Mouse (Mus musculus) right cerebral cortex, postnatal 10 days (tissue): Measurements from ENCODE around the gene Gas7.

Experiments used
- DNase-seq, 2 experiments: peaks; one replicate each; pipeline ENCODE4 v3.0.0; 2021; ENCODE audit warnings: low spot score in 2 of 2

Gas7 gene

DNA sequence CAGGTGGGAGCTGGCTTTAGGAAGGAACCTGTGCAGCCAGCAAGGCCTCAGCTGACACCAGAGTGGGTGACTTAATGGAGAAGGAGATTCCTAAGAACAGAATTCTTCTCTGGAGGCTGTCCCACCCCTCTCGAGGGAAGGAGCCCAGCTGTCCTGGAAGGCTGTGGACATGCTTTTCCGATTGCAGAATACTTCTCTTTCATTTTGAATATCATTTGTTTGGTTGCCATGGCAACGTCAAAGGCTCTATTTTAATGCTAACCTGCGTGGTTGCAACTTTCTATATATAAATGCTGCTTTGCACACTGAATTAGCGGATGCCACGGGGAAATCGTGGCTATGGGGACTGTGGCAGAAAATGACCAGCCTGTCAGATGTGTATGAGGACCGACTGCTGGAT is 115.7 kb downstream of the Gas7 start:
- DNase-seq, result peak; percentile 73 to 85

DNA sequence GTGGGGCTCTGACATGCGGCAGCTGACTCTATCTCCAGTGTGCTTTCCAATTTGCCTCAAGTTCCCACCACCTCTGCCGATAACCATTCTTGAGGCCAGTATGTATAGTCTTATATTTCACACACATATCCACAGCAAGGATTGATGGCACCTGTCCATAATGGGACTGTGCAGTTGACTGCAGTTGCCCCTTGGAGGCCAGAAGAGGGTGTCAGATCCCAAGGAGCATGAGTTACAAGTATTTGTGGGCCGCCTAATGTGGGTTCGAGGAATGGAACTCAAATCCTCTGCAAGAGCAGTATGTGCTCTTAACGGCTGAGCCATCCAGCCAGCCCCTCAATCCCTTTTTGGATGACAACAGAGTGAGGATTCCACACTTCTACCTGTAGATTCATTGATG is 119.1 kb downstream of the Gas7 start:
- no peak for DNase-seq

DNA sequence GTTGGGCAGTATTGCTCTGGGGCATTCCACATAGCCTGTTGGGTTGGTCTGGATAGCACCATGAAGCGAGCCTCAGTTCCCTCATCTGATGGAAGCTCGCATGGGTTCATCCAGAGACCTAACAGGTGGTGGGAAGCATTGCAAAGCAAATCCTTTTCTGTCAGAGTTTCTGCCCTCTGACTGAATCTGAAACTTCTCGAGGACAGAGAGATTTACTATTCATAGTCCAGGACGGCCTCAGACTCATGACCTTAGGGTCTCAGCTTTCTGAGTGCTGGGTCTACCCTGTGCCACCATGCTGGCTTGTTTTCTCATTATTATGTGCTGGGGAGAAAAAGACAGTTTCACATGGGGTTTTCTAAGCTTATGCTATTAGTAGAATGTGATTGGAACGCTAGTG is 122.2 kb downstream of the Gas7 start:
- no peak for DNase-seq

DNA sequence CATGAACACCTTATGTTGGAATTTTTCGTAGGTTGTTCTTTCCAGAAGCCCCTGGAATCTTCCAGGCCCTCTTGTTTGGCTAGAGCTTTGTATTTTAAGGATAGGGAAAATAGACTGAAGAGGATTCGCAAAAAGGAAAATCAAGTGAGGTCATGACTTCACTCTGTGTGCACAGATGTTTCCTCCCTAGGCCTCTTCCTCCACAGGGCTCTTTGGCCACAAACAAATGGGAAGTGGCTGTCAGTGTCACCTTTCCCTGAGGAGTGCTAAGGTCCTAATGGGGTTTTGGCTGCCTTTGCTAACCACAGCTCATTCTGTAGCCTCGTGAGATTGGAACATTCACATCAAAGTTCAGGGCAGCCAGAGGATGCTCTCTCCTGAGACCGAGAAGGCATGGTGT is 122.8 kb downstream of the Gas7 start:
- DNase-seq, result no peak

DNA sequence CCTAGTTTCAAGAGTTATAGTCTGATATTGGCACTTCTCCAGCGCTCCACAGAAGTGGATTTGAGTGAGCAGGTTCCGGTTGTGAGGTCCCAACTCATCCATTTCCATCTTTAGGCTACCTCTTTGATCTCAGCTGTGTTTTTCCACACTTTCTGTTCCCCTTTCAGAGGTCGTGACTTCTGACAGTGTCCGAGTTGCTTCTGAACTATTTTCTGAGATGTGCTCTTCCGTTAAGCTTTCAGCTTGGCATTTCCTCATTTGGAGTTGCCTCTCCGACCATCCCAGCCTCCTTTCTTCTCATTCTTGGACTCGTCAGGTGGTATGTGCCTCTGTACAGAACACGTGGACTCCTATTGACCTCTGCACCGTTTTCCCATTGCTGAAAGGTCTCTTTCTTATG is 123.9 kb downstream of the Gas7 start:
- no peak for DNase-seq

DNA sequence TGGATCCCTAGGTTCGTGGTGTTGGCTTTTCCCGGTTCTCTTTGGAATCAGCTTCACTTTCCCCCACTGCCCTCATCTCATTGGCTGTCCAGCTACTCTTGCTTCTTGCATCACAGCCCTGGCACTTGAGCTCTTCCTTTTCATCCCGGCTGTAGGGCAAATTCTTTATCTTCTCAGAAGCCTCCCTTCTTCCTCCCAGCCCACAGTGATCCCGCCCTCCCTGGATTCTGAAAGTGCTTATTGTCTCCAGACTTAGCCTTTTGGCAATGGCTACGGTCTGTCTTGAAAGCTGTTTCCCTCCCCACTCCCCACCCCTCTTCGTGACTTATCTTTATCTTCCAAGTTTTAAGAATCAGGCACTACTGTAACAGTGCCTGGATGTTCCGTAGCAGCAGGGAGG is 126.3 kb downstream of the Gas7 start:
- DNase-seq, result no peak

DNA sequence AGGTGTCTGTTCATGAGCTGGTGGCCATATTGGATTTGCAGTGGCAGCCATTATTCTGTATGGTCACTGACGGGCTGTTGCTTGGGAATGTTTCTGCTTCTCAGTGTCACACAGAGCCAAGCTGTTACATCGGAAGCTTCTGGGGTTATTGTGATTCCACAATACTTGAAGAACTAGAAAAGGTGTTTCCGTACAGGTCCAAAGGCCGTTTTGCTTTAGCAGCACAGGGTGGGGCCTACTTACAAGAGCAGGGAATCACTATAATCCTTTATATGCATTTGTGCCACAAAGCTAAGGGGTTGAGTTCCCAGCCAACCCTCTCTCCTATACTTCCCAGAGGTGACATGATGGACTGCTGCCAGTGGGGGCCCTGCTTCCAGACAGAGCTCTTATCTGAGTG is 127.3 kb downstream of the Gas7 start:
- no peak for DNase-seq

DNA sequence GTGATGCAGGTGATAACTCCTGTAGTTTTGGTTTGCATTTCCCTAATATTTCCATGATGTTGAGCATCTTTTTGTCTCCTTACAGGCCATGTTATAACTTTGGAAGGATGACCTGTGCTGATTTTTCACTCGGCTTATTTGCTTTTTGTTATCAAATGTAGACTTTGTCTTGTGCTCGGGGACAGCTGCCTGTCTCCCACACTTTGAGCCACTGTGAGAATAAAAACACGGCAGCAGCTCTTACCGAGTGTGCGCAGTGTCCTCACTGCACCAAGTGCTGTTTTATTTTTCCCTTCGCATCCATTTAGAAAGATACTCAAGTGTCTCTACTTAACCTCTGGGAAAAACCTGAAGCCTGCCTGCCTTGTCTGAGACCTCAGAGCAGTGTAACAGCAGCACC is 129.8 kb downstream of the Gas7 start:
- no peak for DNase-seq

DNA sequence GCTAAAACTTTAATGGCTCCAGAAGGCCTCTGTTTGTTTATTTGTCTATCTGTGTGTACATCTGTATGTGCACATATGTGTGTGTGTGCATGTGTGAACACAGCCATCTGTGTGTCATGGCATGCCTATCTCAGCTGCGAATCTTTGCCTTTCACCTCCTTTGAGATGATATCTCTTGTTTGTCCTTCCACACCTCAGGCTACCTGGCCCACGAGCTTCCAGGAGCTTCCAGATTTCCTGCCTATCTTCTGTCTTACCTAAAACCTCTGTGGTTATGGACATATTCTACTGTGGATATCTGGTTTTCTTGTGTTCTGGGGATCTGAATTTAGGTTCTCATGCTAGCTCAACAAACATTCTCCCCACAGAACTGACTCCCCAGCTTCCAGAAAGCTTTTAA is 130.4 kb downstream of the Gas7 start:
- DNase-seq, result no peak

DNA sequence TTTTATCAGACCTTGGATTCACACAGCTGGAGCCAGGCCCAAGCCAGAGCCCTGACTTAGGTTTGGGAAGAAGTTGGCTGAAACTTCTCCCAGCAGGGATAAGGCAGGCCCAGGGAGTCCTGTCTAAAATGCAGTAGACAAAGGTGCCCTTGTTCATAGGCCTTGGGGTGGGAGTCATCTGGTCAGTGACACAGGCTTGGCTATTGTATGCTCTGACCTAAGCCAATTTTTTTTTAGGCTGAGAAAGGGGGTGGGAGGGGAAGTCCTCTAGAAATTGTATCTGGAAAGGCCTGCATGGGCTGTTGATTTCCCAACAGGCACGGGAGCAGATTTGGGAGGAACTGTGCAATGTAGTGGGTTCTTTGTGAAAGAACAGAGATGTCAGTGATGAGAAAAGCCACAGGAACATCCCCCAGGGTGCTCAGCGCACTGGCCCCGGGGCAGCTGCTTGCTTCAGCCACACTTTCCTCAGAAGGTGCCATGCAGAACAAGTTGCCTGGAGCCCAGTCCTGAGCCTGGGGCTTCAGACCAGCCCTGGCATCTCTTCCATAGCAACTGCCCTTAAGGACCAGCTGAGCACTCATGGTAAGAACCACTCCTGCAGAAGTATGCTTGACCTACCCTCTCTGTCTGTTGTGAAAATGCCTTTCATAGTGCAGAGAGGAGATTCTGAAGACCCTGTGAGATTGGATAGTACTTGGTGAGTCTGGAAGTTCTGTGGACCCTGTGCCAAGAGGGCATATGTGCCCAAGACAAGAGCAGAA is 131.2 kb downstream of the Gas7 start:
- DNase-seq, result no peak

DNA sequence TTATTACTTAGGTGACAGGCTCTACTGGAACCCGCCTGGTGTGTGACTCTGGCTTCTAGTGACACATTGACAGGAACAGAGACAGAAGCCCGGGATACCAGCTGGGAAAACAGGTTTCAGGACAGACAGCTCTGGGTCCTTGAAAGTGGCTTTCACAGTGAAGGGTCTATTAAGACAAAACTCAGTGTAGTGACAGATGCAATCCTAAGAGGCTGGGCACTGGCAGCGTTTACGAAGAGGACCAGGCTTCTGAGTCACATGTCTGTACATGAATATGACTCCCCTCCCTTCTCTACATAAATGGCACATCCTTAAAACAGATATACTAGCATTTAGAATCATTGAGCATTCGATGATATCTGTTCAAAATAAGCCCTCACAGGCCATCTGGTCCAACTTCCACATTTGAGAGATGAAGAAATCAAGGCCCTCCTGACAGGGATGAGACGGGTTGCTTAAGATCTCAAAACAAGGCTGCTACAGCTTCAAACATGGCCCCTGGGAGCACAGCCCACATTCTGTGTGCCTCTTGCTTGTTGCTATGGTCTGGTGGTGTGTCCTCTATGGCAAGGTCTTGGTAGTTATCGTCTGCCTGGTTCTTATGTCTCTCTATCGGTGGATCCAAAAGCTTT is 133.1 kb downstream of the Gas7 start:
- no peak for DNase-seq

DNA sequence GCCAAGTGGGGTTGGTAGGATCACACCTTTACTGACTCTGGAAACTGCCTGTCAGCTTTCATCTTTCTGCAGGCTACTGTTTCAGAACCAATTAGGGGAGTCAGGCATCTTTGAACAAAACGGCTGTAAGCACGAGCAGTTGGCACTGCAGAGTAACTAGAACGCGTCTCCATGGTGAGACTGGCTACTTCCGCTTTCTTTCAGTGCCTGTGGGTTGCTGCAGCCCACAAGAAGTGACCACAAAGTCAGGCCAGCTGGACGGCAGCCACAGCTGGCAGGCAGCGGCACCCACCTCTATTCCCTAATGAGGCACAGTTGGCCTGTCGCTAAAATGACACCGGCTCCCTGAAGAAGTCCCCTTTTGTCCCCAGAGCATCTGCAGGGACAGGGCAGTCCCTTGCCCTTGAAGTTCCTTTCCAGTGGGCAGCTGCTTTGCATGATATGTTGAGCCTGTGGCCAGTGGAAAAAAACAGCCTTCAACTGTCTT is 133.6 kb downstream of the Gas7 start:
- DNase-seq, result peak; percentile 89 to 93

DNA sequence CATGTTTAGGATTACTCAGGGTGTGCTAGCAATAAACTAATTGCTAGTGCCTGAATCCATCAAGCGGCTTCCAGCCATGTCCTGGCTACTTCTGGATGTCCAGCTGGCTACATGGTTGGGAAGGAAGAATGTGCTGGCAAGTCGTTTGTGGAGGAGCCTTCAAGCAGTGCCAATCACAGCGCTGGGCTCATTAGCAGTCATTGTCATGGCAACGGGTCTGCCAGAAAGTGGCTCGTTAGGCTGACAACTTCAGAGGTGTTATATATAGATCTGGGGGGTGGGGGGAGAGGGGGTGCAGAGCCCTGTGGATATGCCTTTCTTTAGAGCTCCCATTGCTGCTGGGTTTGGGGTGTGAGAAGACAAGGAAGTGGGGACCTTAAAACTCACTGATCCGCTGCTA is 141.0 kb downstream of the Gas7 start:
- DNase-seq, result peak; percentile 93 to 97

DNA sequence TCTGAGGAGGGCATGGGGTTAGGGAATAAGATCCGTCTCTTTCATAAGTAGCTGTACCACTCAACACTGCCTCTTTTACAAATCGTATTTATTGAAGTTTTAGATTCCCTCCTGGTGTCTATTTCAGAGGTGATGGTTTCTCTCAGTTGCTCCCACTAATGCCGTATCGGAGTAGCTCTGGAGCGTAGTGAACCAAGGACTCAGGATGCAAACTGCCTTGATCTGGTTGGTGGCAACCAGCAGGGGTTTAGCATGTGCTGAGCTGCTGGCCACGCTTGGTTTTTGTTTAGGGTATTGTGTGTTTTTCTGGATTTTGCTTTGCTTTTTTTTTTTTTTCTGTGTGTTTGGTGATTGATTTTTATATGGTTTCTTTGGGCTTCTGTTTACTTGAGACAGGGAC is 141.6 kb downstream of the Gas7 start:
- DNase-seq, result no peak

DNA sequence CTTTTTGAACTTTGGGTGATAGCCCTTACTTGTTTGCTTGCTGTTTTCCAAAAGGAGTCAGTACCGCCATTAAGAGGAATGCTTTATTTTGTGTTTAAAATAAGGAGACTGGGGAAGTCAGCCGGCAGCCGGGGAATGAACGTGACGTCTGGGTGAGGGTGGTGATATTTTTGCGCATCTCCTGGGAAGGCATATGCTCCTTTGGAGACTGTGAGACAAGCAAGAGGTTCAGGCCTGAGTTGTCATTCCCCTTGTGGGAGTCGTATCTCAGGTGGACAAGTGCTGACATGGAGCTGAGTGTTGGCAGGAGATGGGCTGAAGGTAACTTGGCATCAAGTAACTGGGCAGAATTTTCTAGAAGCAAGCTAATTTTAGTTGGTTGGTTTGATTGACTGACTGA is 142.2 kb downstream of the Gas7 start:
- DNase-seq, result peak; percentile 73 to 82

DNA sequence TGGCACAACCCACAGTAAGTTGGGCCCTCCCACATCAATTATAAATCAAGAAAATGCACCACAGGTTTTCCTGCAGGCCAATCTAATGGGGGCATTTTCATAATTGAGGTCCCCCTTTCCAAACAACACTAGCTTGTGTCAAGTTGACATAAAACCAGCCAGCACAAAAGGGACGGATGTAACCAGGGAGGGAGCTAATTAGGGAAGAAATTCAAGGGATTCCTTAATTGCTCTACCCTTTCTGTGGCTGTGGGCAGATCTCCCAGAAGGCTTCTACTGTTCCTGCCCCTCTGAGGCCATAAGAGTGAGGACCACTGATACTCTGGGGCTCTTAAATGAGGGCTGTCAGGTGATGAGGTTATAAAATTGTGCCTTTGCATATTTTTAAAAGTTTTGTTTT is 143.9 kb downstream of the Gas7 start:
- DNase-seq, result no peak

DNA sequence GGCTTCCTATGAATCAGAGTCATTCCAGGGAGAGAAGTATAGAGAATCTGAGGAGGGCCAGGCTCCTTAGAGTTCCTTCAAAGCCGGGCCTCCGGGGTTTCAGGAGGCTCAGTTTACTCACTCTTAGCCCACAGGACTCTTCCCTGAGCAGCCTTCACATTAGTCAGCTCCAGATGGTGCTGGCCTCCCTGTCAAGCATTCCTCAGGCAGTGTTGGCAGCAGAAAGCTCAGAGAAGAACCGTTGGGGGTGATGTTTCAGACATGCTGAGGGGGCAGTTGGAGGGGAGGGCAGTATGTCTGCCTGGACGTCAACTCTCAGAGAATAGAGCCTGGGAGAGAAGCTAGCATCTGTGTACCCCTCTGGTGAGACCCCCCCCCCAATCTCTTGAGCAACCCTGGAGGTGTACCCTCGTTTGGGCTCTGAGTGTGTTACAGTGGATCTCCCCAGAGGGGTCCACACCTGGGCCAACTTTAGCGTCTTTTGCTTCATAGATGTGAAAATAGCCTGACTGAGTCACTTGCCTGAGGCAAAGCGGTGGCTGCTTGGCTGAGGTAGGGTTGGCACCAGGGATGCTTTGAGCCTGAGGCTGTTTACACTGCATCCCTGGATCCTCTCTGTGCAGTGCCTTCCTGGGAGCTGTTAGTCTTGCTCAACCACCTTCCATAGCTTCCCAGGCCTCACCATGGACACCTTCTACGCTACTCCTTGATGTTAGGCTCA is 145.6 kb downstream of the Gas7 start:
- DNase-seq, result peak in 1 of 2 experiments; percentile 66

DNA sequence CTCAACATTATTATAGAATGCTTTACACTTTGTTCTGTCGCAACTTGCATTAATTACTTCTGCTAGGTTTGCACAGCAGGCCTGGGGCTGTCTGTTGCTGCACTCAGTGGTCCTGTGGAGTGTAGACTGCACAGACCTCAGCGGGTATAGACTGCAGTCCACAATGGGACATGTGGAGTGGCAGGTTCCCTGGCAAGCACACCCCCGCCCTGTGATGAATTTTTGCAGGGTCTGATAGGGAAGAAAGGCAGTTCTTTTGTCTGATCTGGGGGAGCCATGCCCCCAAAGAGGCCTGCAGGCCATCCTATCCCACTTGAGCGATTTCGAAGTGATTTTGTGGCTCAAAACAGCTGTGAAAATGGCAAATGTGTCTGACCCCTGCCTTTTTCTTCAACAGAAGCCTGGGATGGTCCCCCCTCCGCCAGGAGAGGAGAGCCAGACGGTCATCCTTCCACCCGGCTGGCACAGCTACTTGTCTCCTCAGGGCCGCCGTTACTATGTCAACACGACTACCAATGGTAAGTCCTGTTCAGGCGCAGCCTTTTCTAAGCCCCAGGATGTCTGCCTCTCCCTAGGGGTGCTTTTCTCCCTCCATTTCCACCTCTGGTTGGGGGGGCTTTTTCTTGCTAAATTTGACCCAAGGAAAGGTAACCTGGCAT is 147.6 kb downstream of the Gas7 start:
- DNase-seq, result peak in 1 of 2 experiments; percentile 54

DNA sequence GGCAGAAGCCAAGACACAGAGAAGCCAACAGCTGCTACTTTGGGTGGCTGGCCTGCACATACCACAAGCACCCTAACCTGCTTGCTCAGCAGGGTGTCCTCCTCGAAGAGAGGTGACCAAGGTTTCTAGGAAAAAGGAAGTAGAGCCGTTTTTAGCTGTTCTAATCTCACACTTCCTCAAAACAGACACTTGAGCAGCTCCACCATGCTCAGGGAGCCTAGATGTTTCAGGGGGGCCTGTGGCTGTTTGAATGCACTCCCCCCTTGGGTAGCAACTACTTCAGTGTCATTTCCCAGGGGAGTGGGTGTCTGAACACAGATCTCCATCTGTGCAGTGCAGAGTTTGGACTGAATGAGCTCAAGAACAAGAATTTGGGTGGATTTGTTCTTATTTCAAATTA is 149.2 kb downstream of the Gas7 start:
- peak; percentile 66 to 79 for DNase-seq

DNA sequence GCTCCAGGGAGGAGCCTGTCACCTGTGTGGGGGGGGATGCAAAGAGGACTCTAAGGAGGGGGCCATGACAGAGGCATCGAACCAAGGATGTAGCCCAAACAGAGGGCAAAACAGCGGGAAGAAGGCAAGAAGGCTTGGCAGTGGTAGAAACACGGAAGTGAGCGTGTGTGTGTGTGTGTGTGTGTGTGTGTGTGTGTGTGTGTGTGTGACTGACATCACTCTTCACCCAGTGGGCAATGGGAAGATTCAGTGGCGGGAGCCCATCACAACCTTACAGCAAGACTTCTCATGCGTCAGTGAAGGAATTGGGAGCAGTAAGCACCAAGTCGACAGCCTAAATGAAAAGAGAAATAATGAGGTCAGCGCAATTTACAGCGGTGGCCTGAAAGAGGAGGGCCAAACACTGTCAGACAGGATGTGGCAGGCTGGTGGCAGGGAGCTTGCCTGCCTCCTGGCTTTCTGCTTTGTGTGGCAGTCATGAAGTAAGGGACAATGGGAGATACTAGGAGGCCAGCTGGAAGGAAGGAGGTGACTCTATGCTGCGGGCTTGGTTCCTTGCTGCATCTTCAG is 153.0 kb downstream of the Gas7 start:
- DNase-seq, result no peak

DNA sequence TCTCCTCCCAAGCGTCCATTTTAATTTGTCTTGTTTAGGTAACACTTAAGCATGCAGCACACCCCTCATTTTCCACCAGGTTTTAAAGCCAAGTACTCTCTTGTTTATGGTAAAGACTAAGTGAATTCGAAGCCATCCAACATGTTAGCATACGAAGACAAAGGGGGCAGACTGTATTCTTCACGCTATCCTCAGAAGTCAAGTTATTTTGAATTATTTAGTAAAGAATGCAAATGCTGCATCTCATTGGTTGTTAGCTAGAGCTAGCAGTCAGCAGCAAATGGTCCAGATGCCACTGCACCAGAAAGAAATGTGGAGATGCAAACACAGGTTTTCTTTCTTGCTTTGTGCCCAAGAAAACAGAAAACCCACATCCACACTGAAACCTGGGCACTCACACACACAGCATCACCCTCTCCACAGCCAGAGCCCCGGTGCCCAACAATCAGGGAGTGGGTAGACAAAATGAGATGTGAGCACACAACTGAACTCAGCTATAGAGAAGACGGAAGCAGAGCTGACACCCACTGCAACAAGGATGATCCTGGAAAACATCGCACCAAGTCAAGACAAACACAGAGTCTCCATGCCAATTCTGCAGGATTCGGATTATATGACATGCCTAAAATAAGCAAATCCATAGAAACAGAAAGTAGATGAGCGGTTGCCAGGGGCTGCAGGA is 157.1 kb downstream of the Gas7 start:
- DNase-seq, result no peak
